Mouse (Mus musculus) gastrocnemius, postnatal 4 days (tissue): Measurements from ENCODE around the gene Drc1. TPM values are rescaled to one million over a fixed set of nuclear protein-coding genes. Genes with fewer than 3 reads are reported as not detected.

Experiments
- DNase-seq, 2 experiments: peaks; one replicate each; pipeline ENCODE4 v3.0.0; 2021 to 2022; ENCODE audit warnings: low spot score in 2 of 2, mixed read lengths in 2 of 2
- total RNA-seq, 2 experiments: library from RNA; stranded (reverse); gene quantifications; 2 replicates each; pipeline ENCODE4 v1.2.3; 2021

The Drc1 gene
- total RNA-seq, 2 experiments from 2014 or later: 0.23 to 0.47 TPM

DNA sequence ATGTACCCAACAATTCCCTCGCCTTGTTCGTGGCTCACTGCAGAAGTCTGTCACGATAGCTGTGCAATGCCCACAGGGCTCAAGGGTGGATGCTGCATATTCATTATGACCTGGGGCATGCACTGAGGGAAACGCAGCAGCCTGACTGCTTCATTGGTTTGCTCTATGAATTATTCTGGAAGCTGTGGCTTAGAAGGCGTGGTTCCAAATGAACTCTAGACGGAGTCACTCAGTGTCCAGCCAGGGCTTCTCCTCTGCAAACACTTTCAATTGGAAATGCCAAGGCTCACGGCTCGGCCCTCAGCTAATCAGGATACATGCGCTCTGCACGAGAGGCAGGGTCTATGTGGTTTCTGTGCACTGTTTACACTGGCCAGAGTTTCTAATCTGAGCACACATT is 130.3 kb downstream of the Drc1 start:
- DNase-seq: no peak

DNA sequence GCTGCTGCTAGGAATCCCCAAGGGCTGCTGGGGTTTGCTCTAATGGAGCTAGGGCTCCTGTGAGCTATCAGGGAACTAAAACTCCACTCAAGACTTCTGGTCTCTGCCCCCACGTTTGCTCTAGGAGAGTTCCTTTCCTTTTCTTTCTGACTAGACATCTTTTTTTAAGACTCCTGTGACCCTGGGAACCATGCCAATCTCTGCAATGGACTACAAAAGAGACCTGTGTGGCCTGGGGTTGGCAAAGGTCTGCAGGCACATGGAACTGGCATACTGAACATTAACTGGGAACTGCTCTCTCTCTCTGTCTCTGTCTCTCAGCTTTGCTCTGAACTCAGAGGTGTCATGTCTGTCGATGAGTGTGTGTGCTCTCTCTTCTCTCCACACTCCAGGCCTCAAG is 134.2 kb downstream of the Drc1 start:
- DNase-seq: no peak

DNA sequence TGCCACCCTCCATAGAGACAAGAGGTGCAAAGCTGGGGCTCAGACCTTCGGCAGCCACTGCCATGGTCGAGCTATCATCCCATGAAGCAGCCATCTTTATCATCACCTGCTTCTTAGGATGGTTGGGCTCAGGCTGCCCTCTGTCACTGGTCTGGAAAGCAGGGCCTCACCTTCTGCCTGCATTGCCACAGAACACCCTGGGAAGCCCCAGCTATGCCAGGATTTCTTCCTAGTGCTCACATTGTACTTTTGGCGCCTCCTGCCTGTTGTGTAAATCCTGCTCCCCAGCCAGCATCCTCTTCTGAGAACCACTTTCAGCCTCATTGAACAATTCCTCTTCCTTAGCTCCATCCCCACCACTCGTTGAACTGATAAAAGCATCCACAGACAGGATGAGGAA is 134.7 kb downstream of the Drc1 start:
- no peak for DNase-seq

Other genes with a start within 250 kb of the Drc1 start
- 10 to 100 TPM; 40.8 to 41.2 TPM for gene Tyms, start 207.8 kb upstream of the Drc1 start, total RNA-seq
- gene Garem2, start 176.2 kb upstream of the Drc1 start, total RNA-seq: under 1 TPM; 0.17 to 0.29 TPM
- not detected for gene 3110082J24Rik, start 175.3 kb upstream of the Drc1 start, total RNA-seq
- 100 to 1,000 TPM; 337 to 342 TPM for gene Hadha, start 126.2 kb upstream of the Drc1 start, total RNA-seq
- 100 to 1,000 TPM; 228 TPM for gene Hadhb, start 126.1 kb upstream of the Drc1 start, total RNA-seq
- gene Adgrf3, start 75.7 kb upstream of the Drc1 start, total RNA-seq: under 1 TPM; 0.31 to 0.52 TPM
- gene Selenoi, start 48.8 kb upstream of the Drc1 start, total RNA-seq: 10 to 100 TPM; 20.4 to 25.7 TPM
- gene Otof, start 180.5 kb downstream of the Drc1 start, total RNA-seq: 1 to 10 TPM; 1.2 to 1.7 TPM
- gene 1700001C02Rik, start 184.7 kb downstream of the Drc1 start, total RNA-seq: not detected